Mouse (Mus musculus): Measurements from ENCODE around the gene Zdhhc4. TPM values are rescaled to one million over a fixed set of nuclear protein-coding genes. Genes with fewer than 3 reads are reported as not detected.

Zdhhc4 gene
- polyA plus RNA-seq (2015; fragmentation: Nextera tagmentation; extraction: Ambion mirVana) = 84.4 and 94.9 TPM in 2 replicates

DNA sequence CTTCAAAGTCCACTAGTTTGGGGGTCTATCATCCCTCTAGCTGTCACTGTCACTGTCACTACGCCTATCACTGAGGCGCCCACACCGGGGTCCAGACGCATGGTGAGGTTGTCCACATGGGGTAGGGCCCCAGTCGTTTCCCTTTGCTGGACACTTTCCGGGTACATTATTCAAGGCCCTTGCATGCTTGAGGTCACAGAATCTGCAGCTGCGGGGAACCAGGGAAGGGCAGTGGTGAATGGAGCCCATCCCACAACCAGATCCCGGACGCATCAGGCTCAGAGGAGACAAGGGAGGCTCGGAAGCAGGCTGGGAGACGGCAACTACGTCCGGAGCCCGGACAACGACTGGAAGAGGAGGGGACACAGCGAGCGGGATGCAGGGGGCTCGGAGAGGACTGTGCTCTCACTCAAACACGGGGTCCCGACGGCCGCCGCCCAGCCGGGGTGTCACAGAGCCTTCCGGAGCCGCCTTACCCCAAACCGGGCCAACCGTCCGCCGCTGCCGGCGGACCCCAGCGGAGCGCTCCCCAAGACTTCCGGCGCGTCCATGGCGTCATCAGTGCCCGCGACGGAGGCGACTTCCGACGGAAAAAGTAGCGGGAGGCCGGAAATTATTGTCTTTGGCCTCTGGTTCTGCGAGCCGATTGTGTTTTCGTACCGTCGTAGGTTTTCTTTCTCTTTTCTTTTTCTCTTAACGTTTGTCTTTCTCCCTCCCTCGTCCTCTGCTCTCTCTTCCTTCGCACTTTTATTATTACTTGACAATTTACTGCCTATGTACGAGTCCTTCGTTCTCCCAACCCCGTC lies at the start of gene Zdhhc4:
TSS of gene Zdhhc4 (minus strand) at position 567 of the 806 bp plus-strand sequence.
- peak within 1 kb of the TSS; percentile 53; the same call in 1 of the 2 replicates for H3K27ac ChIP-seq
- WGBS = under 1% methylated on average over 57 of the region's 57 CpGs

DNA sequence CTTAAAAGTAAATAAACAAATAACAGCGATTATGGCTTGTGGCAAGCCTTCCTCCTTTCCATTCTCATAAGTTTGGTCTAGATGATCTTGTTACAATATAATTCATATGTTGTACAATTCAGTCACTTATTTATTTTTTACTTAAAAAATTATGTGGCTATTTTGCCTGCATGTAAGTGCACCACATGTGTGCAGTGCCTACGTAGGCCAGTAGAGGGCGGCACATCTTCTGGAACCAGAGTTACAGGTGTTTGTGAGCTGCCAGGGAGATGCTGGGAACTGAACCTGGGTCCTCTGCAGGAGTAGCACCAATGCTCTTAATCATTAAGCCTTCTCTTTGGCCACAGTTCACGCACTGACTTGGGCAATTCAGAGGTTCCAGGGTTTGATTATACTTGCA lies 47.1 kb upstream of the Zdhhc4 start:
- Histone ChIP-seq H3K4me1 (peaks cover 4% of the 10 kb centered on the region; the same call in 1 of the 2 replicates), H3K27me3 (peaks cover 46% of the 10 kb centered on the region), H3K4me3 (no peak overlapping the region), H3K9me3 (no peaks in the 10 kb centered on the region), H3K27ac (no peak overlapping the region), H3K36me3 (no peaks in the 10 kb centered on the region), H3K9ac (no peak overlapping the region), H3K4me2 (replicated peaks) (no peak overlapping the region)
- no peak for ATAC-seq (ENCODE audit: low FRiP score, low read depth)
- WGBS = 87% methylated on average over 4 of the region's 4 CpGs

More for the DNA sequence above, at the start of gene Zdhhc4:
- H3K9me3 ChIP-seq = no peaks in the 10 kb centered on the region
- peak within 1 kb of the TSS; percentile 98 for H3K4me2 ChIP-seq (replicated peaks)
- peaks cover 20% of the 10 kb centered on the region for H3K4me1 ChIP-seq
- ATAC-seq (ENCODE audit: low FRiP score, low read depth) = peak; percentile 82
- peak within 1 kb of the TSS; percentile 65 for H3K4me3 ChIP-seq
- no peaks in the 10 kb centered on the region for H3K27me3 ChIP-seq
- H3K36me3 ChIP-seq = peaks cover 28% of the 10 kb centered on the region
- H3K9ac ChIP-seq = peak within 1 kb of the TSS; percentile 89

GRCm38 (mm10) chr5:143375242-143375641 lies 46.2 kb upstream of the Zdhhc4 start:
- H3K36me3 ChIP-seq = no peaks in the 10 kb centered on the region
- H3K4me3 ChIP-seq = peak overlapping the region; percentile 18
- peaks cover 4% of the 10 kb centered on the region; the same call in 1 of the 2 replicates for H3K4me1 ChIP-seq
- ATAC-seq (ENCODE audit: low FRiP score, low read depth) = no peak
- no peak overlapping the region for H3K27ac ChIP-seq
- 7% methylated on average over 21 of the region's 21 CpGs for WGBS
- no peak overlapping the region for H3K9ac ChIP-seq
- H3K27me3 ChIP-seq = peaks cover 56% of the 10 kb centered on the region
- no peaks in the 10 kb centered on the region for H3K9me3 ChIP-seq
- H3K4me2 ChIP-seq (replicated peaks) = peak overlapping the region; percentile 49

DNA sequence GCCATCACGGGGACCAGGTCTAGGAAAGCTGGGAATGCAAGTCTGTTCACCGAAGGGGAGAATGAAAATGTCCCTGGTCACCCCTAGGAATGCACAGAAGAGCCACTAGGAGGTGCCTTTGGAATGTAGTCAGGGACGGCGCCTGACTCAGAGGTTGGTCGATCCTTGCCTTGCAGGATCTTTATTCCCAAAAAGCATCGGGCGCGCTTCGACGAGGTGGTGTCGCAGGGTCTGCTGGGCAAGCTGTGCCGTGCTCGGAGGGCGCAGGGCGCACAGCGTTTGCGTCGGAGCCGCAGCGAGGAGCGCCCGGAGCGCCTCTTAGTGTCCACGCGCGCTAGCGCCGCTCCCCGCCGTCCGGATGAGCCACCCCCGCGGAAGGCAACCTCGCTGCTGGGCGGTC lies 43.8 kb upstream of the Zdhhc4 start:
- H3K27me3 ChIP-seq = peaks cover 80% of the 10 kb centered on the region
- H3K9me3 ChIP-seq = no peaks in the 10 kb centered on the region
- H3K4me3 ChIP-seq = peak overlapping the region; percentile 41
- no peak for ATAC-seq (ENCODE audit: low FRiP score, low read depth)
- H3K4me2 ChIP-seq (replicated peaks) = peak overlapping the region; percentile 66
- H3K36me3 ChIP-seq = no peaks in the 10 kb centered on the region
- H3K9ac ChIP-seq = 0 out of 2 replicates have a peak overlapping the region, but pooled peaks have one; percentile 45
- WGBS = 2% methylated on average over 35 of the region's 35 CpGs
- no peak overlapping the region for H3K27ac ChIP-seq
- H3K4me1 ChIP-seq = peaks cover 11% of the 10 kb centered on the region

- Histone ChIP-seq H3K27ac (no peak overlapping the region), H3K4me3 (no peak overlapping the region), H3K4me1 (peaks cover 11% of the 10 kb centered on the region), H3K27me3 (peaks cover 91% of the 10 kb centered on the region), H3K9me3 (no peaks in the 10 kb centered on the region), H3K9ac (no peak overlapping the region), H3K36me3 (no peaks in the 10 kb centered on the region), H3K4me2 (replicated peaks) (no peak overlapping the region)
- no peak for ATAC-seq (ENCODE audit: low FRiP score, low read depth)
- 41% methylated on average over 4 of the region's 4 CpGs for WGBS
Measured at GRCm38 (mm10) chr5:143371146-143371510, 42.1 kb upstream of the Zdhhc4 start.

DNA sequence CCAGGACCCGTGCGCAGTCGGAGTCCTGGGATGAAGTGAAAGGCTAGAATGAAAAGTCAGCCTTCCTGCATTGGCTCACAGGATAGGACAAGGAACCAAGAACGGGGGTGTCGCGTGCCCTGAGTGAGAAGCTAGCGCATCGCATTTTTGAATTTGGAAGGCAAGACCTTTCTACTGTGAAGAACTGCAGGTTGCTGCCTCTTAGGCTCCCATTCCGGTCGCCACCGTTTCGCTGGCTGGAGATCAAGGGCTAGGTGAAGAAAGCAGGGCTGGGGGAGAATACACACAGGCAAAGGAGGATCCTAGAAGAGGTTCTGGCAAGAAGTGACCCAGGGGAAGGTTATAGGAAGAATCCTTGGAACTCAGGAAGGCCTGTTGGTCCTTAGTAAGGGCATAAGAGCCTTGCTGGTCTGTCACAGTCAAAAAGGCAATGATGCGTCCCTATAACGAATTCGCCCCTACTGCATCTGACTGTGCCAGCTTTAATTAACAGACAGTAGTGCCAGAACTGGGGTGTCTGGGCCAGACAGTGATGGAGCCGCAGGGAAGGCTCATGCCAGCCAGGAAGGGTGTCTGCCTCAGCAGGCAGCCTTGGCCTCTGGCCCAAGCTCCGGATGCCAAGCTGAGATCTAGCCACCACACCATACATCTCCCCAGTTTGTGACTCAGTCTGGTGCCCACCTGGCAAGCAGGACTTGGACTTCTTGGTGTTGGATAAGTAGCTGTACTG lies 41.5 kb upstream of the Zdhhc4 start:
- H3K4me2 ChIP-seq (replicated peaks) = peak overlapping the region; percentile 55
- H3K4me3 ChIP-seq = no peak overlapping the region
- no peak for ATAC-seq (ENCODE audit: low FRiP score, low read depth)
- no peaks in the 10 kb centered on the region for H3K36me3 ChIP-seq
- no peaks in the 10 kb centered on the region for H3K9me3 ChIP-seq
- no peak overlapping the region for H3K27ac ChIP-seq
- H3K27me3 ChIP-seq = peaks cover 94% of the 10 kb centered on the region
- no peak overlapping the region for H3K9ac ChIP-seq
- 24% methylated on average over 17 of the region's 17 CpGs for WGBS
- H3K4me1 ChIP-seq = peaks cover 11% of the 10 kb centered on the region

DNA sequence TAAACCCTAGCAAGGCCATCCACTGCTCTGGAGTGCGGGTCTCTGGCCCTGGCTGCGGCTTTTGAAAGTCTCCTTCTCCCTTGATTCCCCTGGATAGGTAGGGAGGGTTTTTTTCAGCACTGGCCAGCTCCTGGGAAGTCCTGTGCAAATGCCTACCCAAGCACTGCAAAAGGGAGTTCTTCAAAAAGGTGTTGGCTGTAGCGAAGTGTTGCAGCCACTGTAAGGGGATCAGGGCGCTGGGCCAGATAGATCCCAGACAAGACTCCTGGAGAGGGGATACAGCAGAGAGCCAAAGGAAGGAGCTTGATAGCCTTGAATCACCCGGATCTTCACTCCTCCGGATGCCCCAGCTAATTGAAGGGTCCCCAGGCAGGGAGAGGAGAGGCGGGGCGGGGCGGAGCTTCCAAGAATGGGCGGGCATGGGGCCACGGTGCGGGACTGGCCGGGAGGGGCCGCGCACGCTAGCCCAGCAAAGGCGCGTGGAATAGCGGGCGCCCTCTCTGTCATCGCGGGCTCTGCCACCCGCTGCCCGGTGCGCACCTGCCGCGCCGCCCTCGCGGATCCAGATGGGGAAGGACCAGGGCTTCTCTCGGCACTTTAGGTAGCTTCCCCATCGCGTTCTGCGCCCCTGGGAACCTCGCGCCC lies 40.7 kb upstream of the Zdhhc4 start:
- H3K27ac ChIP-seq = no peak overlapping the region
- ATAC-seq (ENCODE audit: low FRiP score, low read depth) = no peak
- under 1% methylated on average over 36 of the region's 36 CpGs for WGBS
- peak overlapping the region; percentile 55 for H3K4me2 ChIP-seq (replicated peaks)
- H3K27me3 ChIP-seq = peaks cover 94% of the 10 kb centered on the region
- H3K9me3 ChIP-seq = no peaks in the 10 kb centered on the region
- H3K4me1 ChIP-seq = peaks cover 11% of the 10 kb centered on the region
- H3K4me3 ChIP-seq = peak overlapping the region; percentile 31
- no peak overlapping the region for H3K9ac ChIP-seq
- H3K36me3 ChIP-seq = no peaks in the 10 kb centered on the region

DNA sequence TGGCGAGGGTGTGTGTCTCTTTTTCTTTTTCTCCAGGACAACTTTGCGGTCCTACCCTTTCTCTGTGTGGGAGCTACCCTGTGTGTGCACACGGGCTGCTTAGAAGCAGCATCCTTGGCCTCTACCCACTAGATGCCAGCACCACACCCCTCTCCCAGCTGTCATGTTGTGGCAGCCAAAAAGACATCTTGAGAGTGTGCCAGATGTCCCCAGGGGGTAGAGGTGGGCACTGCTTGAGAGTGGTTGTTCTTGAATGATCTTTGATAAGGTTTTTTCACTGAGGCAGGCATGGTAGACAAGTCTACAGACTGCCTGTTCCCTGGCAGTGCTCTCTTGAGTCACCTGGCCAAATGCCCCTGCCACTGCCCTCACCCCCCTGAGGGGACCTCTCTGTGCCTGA lies 38.9 kb upstream of the Zdhhc4 start:
- peaks cover 24% of the 10 kb centered on the region for H3K4me1 ChIP-seq
- no peak overlapping the region for H3K27ac ChIP-seq
- no peak overlapping the region for H3K9ac ChIP-seq
- no peaks in the 10 kb centered on the region for H3K9me3 ChIP-seq
- H3K36me3 ChIP-seq = no peaks in the 10 kb centered on the region
- H3K4me3 ChIP-seq = no peak overlapping the region
- ATAC-seq (ENCODE audit: low FRiP score, low read depth) = no peak
- H3K4me2 ChIP-seq (replicated peaks) = no peak overlapping the region
- 79% methylated on average over 3 of the region's 3 CpGs for WGBS
- H3K27me3 ChIP-seq = peaks cover 93% of the 10 kb centered on the region

DNA sequence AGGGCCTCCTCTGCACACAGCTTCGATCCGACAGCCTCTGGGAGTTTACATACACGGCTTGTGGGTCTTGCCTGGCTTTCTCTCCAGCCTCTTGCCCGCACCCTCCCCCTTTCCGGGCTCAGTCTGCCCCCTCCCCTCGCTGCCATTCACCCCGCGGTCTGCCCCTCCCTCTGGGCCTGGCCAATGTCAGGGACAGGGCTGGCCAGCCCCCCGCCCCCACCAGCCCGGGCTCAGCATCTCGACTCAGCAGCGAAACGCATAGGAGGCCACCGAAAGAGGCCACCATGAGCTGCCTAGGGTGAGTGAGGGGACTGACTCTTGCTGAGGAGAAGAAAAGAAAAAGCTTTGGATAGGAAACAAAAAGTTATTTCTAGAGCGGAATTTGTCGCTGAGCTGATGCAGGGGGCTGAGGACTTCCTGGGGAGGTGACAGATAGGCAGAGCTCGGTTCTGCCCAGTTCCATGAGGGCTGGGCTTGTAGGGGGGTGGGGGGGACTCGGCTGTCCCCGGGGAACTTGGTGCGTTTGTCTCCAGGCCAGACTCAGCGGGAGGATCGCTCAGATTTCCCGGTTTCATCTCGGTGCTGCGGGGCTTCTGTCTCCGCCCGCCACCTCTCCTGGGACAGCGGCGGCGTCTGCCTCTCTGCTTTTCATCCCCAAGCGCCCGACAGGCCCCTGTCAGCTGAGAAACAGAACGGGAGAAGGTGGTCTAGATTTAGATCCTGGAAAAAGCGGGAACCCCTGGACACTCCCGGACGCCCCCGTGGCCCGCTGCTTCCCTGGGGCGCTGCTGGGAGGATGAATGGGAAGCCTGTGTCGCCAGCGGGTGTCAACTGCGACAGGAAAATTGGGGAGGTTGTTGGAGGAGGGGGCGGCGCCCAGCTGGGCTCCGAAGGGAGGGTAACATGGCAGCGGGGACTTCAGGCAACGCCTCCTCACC lies 34.9 kb upstream of the Zdhhc4 start:
- H3K36me3 ChIP-seq = no peaks in the 10 kb centered on the region
- WGBS = under 1% methylated on average over 47 of the region's 47 CpGs
- no peak overlapping the region for H3K27ac ChIP-seq
- H3K4me1 ChIP-seq = peaks cover 15% of the 10 kb centered on the region
- peak overlapping the region; percentile 67 for H3K9ac ChIP-seq
- peaks cover 74% of the 10 kb centered on the region for H3K27me3 ChIP-seq
- H3K4me3 ChIP-seq = peak overlapping the region; percentile 51
- H3K9me3 ChIP-seq = no peaks in the 10 kb centered on the region
- peak; percentile 64; the same call in 1 of the 2 replicates for ATAC-seq (ENCODE audit: low FRiP score, low read depth)
- H3K4me2 ChIP-seq (replicated peaks) = peak overlapping the region; percentile 93

GRCm38 (mm10) chr5:143361428-143361827 lies 32.4 kb upstream of the Zdhhc4 start:
- Histone ChIP-seq H3K4me1 (peaks cover 22% of the 10 kb centered on the region), H3K4me3 (no peak overlapping the region), H3K27me3 (peaks cover 80% of the 10 kb centered on the region), H3K4me2 (replicated peaks) (no peak overlapping the region), H3K27ac (no peak overlapping the region), H3K9me3 (no peaks in the 10 kb centered on the region), H3K9ac (no peak overlapping the region), H3K36me3 (no peaks in the 10 kb centered on the region)
- no peak for ATAC-seq (ENCODE audit: low FRiP score, low read depth)
- WGBS = 53% methylated on average over 7 of the region's 7 CpGs

- Histone ChIP-seq H3K36me3 (no peaks in the 10 kb centered on the region), H3K27me3 (peaks cover 78% of the 10 kb centered on the region), H3K4me3 (no peak overlapping the region), H3K9ac (no peak overlapping the region), H3K4me2 (replicated peaks) (no peak overlapping the region), H3K27ac (no peak overlapping the region), H3K4me1 (peaks cover 22% of the 10 kb centered on the region), H3K9me3 (no peaks in the 10 kb centered on the region)
- WGBS = 52% methylated on average over 5 of the region's 5 CpGs
- no peak for ATAC-seq (ENCODE audit: low FRiP score, low read depth)
Measured at GRCm38 (mm10) chr5:143360000-143360399, 30.9 kb upstream of the Zdhhc4 start.

Measured in limb, embryonic 13.5 days (tissue).